Mouse (Mus musculus) liver, embryonic 14.5 days (tissue): Measurements from ENCODE around the gene Ahr.

Experiments used
- CTCF ChIP-seq: IDR thresholded peaks from 2 replicates; pipeline ENCODE4 v1.5.1; 2016; ENCODE audit warnings: antibody characterized with exemption, low read depth, control low read depth
- EP300 ChIP-seq: IDR thresholded peaks from 2 replicates; pipeline ENCODE4 v1.6.1; 2016; ENCODE audit warnings: antibody characterized with exemption, low read depth

GRCm38 (mm10) chr12:35527429-35527828 is 7.4 kb downstream of the Ahr start:
- TF ChIP-seq CTCF, result no peak
- TF ChIP-seq EP300, result no peak
